In genomic region chr1:153062547-153062946, GRCm38 (mm10) we compare ENCODE assay signal across 13 mouse cellular contexts.
DNase-seq lines count a peak whose midpoint lies in the region; ATAC-seq lines count a peak whose summit lies in the region.
"Had no signal": no experiment of that assay in that cellular context is flagged by ENCODE, and none has a peak within 500 bp of the region (broad histone marks: within the 10 kb centered on the region; RNA-seq: fewer than 3 reads in every experiment).

No protein-coding gene starts in this region.

- no peak overlapping the region for H3K9ac ChIP-seq in kidney, embryonic 15.5 days
- H3K9ac ChIP-seq in limb, embryonic 11.5 days (ENCODE audit: low read length) = peak overlapping the region; percentile 34
- H3K9ac ChIP-seq: liver, embryonic 14.5 days had no signal

- no peaks in the 10 kb centered on the region for H3K36me3 ChIP-seq in kidney, embryonic 15.5 days
- H3K36me3 ChIP-seq in hindbrain, embryonic 10.5 days = no peaks in the 10 kb centered on the region
- no peaks in the 10 kb centered on the region for H3K36me3 ChIP-seq in limb, embryonic 11.5 days (ENCODE audit: control insufficient read depth, insufficient read depth, low read length)

- H3K4me1 ChIP-seq in kidney, embryonic 15.5 days = peaks cover 13% of the 10 kb centered on the region
- peaks cover 23% of the 10 kb centered on the region for H3K4me1 ChIP-seq in hindbrain, embryonic 10.5 days (replicated peaks)
- H3K4me1 ChIP-seq in limb, embryonic 11.5 days (ENCODE audit: control insufficient read depth, insufficient read depth, low read length) = 0 out of 2 replicates have a peak, but pooled peaks cover 4% of the 10 kb centered on the region
- H3K4me1 ChIP-seq: megakaryocyte, embryonic 14.5 days had no signal

- DNase-seq in kidney, postnatal 36 days = no peak
- peak; percentile 52 for DNase-seq in embryo, embryonic 11 days
- DNase-seq in hindbrain, embryonic 10.5 days (ENCODE audit: low spot score) = no peak
- DNase-seq in limb, embryonic 11.5 days (ENCODE audit: low spot score) = peak; percentile 53
- no peak for DNase-seq in retina, postnatal 1 day
- DNase-seq in layer of hippocampus, postnatal 36 days = no peak
- DNase-seq: cerebellum, postnatal 10 days; right cerebral cortex, adult 18-20 months had no signal

- no peaks in the 10 kb centered on the region for H3K27me3 ChIP-seq in kidney, embryonic 15.5 days
- 0 out of 2 replicates have a peak, but pooled peaks cover 4% of the 10 kb centered on the region for H3K27me3 ChIP-seq in hindbrain, embryonic 10.5 days (ENCODE audit: insufficient read depth, poor library complexity, severe bottlenecking)
- no peaks in the 10 kb centered on the region for H3K27me3 ChIP-seq in limb, embryonic 11.5 days (ENCODE audit: control insufficient read depth, insufficient read depth, low read length)

- H3K4me2 ChIP-seq in kidney, embryonic 15.5 days = 0 out of 2 replicates have a peak overlapping the region, but pooled peaks have one; percentile 6
- no peak overlapping the region for H3K4me2 ChIP-seq in limb, embryonic 11.5 days (ENCODE audit: low read depth, severe bottlenecking)
- H3K4me2 ChIP-seq: heart, embryonic 11.5 days had no signal

- 0 out of 2 replicates have a peak, but pooled peaks have one; percentile 55 for ATAC-seq in kidney, embryonic 15.5 days (replicated peaks; ENCODE audit: low FRiP score)
- ATAC-seq in limb, embryonic 11.5 days (ENCODE audit: insufficient number of reproducible peaks, low FRiP score, low TSS enrichment, low read depth) = no peak
- ATAC-seq in erythroid progenitor cell, adult 5-6 weeks (replicated peaks; ENCODE audit: low FRiP score, poor library complexity, severe bottlenecking) = no peak

- H3K27ac ChIP-seq in kidney, embryonic 15.5 days = peak overlapping the region; percentile 15
- H3K27ac ChIP-seq in hindbrain, embryonic 10.5 days = peak overlapping the region; percentile 82
- H3K27ac ChIP-seq in limb, embryonic 11.5 days (replicated peaks; ENCODE audit: low read depth, low read length) = no peak overlapping the region
- H3K27ac ChIP-seq: liver, embryonic 14.5 days had no signal

- no peaks in the 10 kb centered on the region for H3K9me3 ChIP-seq in kidney, embryonic 15.5 days (replicated peaks)
- H3K9me3 ChIP-seq in hindbrain, embryonic 10.5 days = no peaks in the 10 kb centered on the region
- H3K9me3 ChIP-seq in limb, embryonic 11.5 days (ENCODE audit: control insufficient read depth, low read length) = no peaks in the 10 kb centered on the region
- H3K9me3 ChIP-seq: megakaryocyte, embryonic 14.5 days had no signal

- no peak overlapping the region for H3K4me3 ChIP-seq in kidney, embryonic 15.5 days (replicated peaks)
- H3K4me3 ChIP-seq in hindbrain, embryonic 10.5 days = no peak overlapping the region
- H3K4me3 ChIP-seq in limb, embryonic 11.5 days (ENCODE audit: low read depth, low read length) = no peak overlapping the region
- H3K4me3 ChIP-seq: megakaryocyte, embryonic 14.5 days had no signal

- WGBS in kidney, embryonic 15.5 days = 21% methylated on average over 7 of the region's 7 CpGs
- WGBS in hindbrain, embryonic 10.5 days = 44% methylated on average over 7 of the region's 7 CpGs
- WGBS in limb, embryonic 11.5 days = 22% methylated on average over 7 of the region's 7 CpGs

Comparison
In these comparisons a context has a peak if more than half of its experiments do, and no peak if none do; other contexts are left out.
1. DNase-seq: peak in embryo, embryonic 11 days (single experiment) and limb, embryonic 11.5 days (single experiment); none in kidney, postnatal 36 days (0 of 2), hindbrain, embryonic 10.5 days (single experiment), retina, postnatal 1 day (single experiment) and layer of hippocampus, postnatal 36 days (0 of 2).